Mouse (Mus musculus) mouse trophoblast stem cell (cell line): ENCODE data around the gene Noct.

ENCODE experiments used
- in situ Hi-C, 2 experiments: fragments of 300-500 bp; cut with MseI, MboI; formaldehyde crosslinking; loops; 2 replicates in 1 of 2; 3 replicates in 1 of 2; pipeline ENCODE4 v1.15.1; 2025

The Noct gene

GRCm38 (mm10) chr3:51275956-51276398 is 51.7 kb downstream of the Noct start:
- in situ Hi-C loops, result no loop called here

GRCm38 (mm10) chr3:51276421-51277111 is 52.3 kb downstream of the Noct start:
- in situ Hi-C loops, result no loop called here

GRCm38 (mm10) chr3:51277201-51278150 is 53.2 kb downstream of the Noct start:
- in situ Hi-C loops, result no loop called here

GRCm38 (mm10) chr3:51278433-51278832 is 54.2 kb downstream of the Noct start:
- in situ Hi-C loops, result no loop called here

- in situ Hi-C loops, result no loop called here
Measured at GRCm38 (mm10) chr3:51281727-51282126, 57.5 kb downstream of the Noct start.

- in situ Hi-C loops, result no loop called here
Measured at GRCm38 (mm10) chr3:51284375-51284774, 60.1 kb downstream of the Noct start.

- in situ Hi-C loops, result no loop called here
Measured at GRCm38 (mm10) chr3:51288880-51289821, 64.9 kb downstream of the Noct start.

GRCm38 (mm10) chr3:51294251-51294650 is 70.0 kb downstream of the Noct start:
- in situ Hi-C loops, result no loop called here

- in situ Hi-C loops, result no loop called here
Measured at GRCm38 (mm10) chr3:51295225-51295624, 71.0 kb downstream of the Noct start.

- in situ Hi-C loops, result no loop called here
Measured at GRCm38 (mm10) chr3:51296790-51297189, 72.5 kb downstream of the Noct start.
